Mouse (Mus musculus) kidney, embryonic 15.5 days (tissue): ENCODE results near the gene Bhlhe23. TPM values are rescaled to one million over a fixed set of nuclear protein-coding genes. Genes with fewer than 3 reads are reported as not detected.

ENCODE experiments used
- ATAC-seq: fragments of 200-750 bp; cut with Nextera tagmentation; replicated peaks from 2 replicates; pipeline ENCODE4 v1.8.0; 2017; ENCODE audit warnings: moderate TSS enrichment; ENCODE audit not compliant: low FRiP score
- H3K27ac ChIP-seq: fragments of 300-500 bp; sonication (generic); 2 replicates; pipeline ENCODE4 v1.5.1; 2015; ENCODE audit warnings: mild to moderate bottlenecking, inconsistent platforms
- H3K27me3 ChIP-seq: fragments of 300-500 bp; sonication (generic); 2 replicates; pipeline ENCODE4 v1.6.1; 2015; ENCODE audit warnings: inconsistent platforms
- H3K36me3 ChIP-seq: fragments of 300-500 bp; sonication (generic); 2 replicates; pipeline ENCODE4 v1.6.1; 2015; ENCODE audit warnings: inconsistent platforms
- H3K4me1 ChIP-seq: fragments of 300-500 bp; sonication (generic); 2 replicates; pipeline ENCODE4 v1.6.1; 2015; ENCODE audit warnings: inconsistent platforms
- H3K4me2 ChIP-seq: fragments of 300-500 bp; sonication (generic); 2 replicates; pipeline ENCODE4 v1.6.1; 2015; ENCODE audit warnings: moderate library complexity, mild to moderate bottlenecking, inconsistent platforms
- H3K4me3 ChIP-seq: fragments of 300-500 bp; sonication (generic); replicated peaks from 2 replicates; pipeline ENCODE4 v1.5.1; 2015; ENCODE audit warnings: mild to moderate bottlenecking, inconsistent platforms
- H3K9ac ChIP-seq: fragments of 300-500 bp; sonication (generic); 2 replicates; pipeline ENCODE4 v1.6.1; 2015; ENCODE audit warnings: mild to moderate bottlenecking, inconsistent platforms
- H3K9me3 ChIP-seq: fragments of 300-500 bp; sonication (generic); replicated peaks from 2 replicates; pipeline ENCODE4 v1.6.1; 2016; ENCODE audit warnings: inconsistent platforms
- WGBS: fragments of 180-500 bp; shearing (Covaris S2); methylation state at CpG from one replicate; pipeline ENCODE4 v1.1.7; 2015; ENCODE audit warnings: mixed read lengths; 5-methylcytosine and 5-hydroxymethylcytosine counted together
- polyA plus RNA-seq: library from polyadenylated mRNA; unstranded; fragments of >200 nt; fragmentation: Nextera tagmentation; extraction: Ambion mirVana; gene quantifications from 2 replicates; pipeline ENCODE4 v1.2.1, GENCODE M21; 2015

Gene Bhlhe23
- polyA plus RNA-seq = not detected in 2 replicates

DNA sequence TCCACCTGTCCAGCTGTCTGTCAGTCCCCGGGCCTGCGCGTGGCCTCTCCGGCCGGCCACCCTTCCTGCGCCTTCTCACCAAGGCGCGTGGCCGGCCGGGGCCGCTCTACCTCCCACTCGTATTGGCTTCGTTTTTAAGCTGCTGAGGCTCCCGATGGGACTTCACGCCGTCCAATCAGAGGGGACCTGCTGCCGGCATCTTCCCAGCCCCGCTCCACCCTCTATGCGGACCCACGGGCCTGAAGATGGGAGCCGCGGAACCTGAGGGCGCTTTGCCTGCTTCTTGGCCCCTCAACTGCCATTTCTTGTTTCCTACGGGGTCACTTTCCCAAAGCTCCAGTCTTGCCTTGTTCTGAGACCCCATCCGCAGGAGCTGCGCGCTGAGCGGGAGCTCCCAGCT lies at the start of gene Bhlhe23:
Bhlhe23 (minus strand) TSS at position 108 of the 400 bp plus-strand sequence.
- Histone ChIP-seq H3K36me3 (no peaks in the 10 kb centered on the region), H3K4me2 (peak within 1 kb of the TSS; percentile 41), H3K4me3 (peak within 1 kb of the TSS; percentile 23), H3K27ac (no peak within 1 kb of the TSS), H3K27me3 (peaks cover 98% of the 10 kb centered on the region), H3K4me1 (peaks cover 11% of the 10 kb centered on the region), H3K9me3 (no peaks in the 10 kb centered on the region), H3K9ac (no peak within 1 kb of the TSS)
- no peak for ATAC-seq
- WGBS = 1% methylated on average over 28 of the region's 28 CpGs

- ATAC-seq = peak; percentile 87
- 25% methylated on average over 11 of the region's 11 CpGs for WGBS
- Histone ChIP-seq H3K36me3 (no peaks in the 10 kb centered on the region), H3K9me3 (no peaks in the 10 kb centered on the region), H3K9ac (no peak overlapping the region), H3K4me2 (peak overlapping the region; percentile 30; the same call in 1 of the 2 replicates), H3K4me3 (no peak overlapping the region), H3K27ac (peak overlapping the region; percentile 84), H3K4me1 (peaks cover 29% of the 10 kb centered on the region), H3K27me3 (no peaks in the 10 kb centered on the region)
Measured at GRCm38 (mm10) chr2:180825147-180825941, 48.6 kb upstream of the Bhlhe23 start.

- no peak for ATAC-seq
- no peak overlapping the region for H3K27ac ChIP-seq
- WGBS = 69% methylated on average over 4 of the region's 4 CpGs
Measured at GRCm38 (mm10) chr2:180824724-180825123, 48.0 kb upstream of the Bhlhe23 start.

DNA sequence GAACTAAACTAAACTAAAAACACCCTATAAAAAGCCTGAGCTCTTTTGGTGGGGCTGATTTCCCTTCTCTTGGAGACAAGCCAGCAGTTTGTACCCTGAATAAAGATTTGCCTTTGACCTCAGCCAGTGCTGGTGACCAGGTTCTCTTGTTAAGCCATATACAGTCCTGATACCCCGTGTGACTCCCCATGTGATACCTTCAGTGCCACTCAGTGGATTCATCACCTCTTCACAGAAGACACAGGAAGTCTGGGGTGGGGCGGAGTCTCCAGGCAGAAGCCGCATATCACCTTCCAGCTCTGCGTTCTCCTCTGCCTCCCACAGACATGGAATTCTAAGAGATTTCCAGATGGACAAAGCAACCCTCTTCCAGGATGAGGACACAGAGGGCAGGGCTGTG lies 47.4 kb upstream of the Bhlhe23 start:
- Histone ChIP-seq H3K36me3 (no peaks in the 10 kb centered on the region), H3K27me3 (no peaks in the 10 kb centered on the region), H3K4me2 (no peak overlapping the region), H3K9ac (no peak overlapping the region), H3K27ac (0 out of 2 replicates have a peak overlapping the region, but pooled peaks have one; percentile 9), H3K4me1 (peaks cover 29% of the 10 kb centered on the region), H3K4me3 (no peak overlapping the region), H3K9me3 (no peaks in the 10 kb centered on the region)
- WGBS = 46% methylated on average over 4 of the region's 4 CpGs
- ATAC-seq = peak; percentile 47; the same call in 1 of the 2 replicates

More at GRCm38 (mm10) chr2:180824724-180825123, 48.0 kb upstream of the Bhlhe23 start:
- H3K4me3 ChIP-seq = no peak overlapping the region
- no peaks in the 10 kb centered on the region for H3K36me3 ChIP-seq
- no peak overlapping the region for H3K4me2 ChIP-seq
- no peak overlapping the region for H3K9ac ChIP-seq
- H3K4me1 ChIP-seq = peaks cover 29% of the 10 kb centered on the region
- no peaks in the 10 kb centered on the region for H3K27me3 ChIP-seq
- H3K9me3 ChIP-seq = no peaks in the 10 kb centered on the region

DNA sequence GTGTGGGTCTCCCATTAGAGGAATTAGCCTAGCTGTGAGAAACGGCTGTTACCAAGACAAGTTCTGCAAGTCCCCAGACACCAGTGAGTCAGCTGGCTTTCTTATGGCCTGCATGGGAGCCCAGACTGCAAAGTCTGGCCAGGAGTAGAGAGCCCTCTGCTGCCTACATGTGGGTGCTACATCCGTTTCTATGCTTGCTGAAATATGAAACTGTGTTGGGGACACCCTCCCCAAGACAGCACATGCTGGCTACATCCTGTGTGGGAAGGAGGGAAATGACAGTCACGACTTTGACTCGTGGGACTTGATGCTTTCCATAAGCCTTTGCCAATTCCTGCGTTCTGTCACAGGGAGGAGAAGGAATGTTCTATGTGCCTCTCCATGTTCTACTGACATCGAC lies 45.8 kb upstream of the Bhlhe23 start:
- Histone ChIP-seq H3K27ac (no peak overlapping the region), H3K4me2 (no peak overlapping the region), H3K9me3 (no peaks in the 10 kb centered on the region), H3K4me3 (no peak overlapping the region), H3K27me3 (no peaks in the 10 kb centered on the region), H3K4me1 (peaks cover 29% of the 10 kb centered on the region), H3K36me3 (no peaks in the 10 kb centered on the region), H3K9ac (no peak overlapping the region)
- 31% methylated on average over 6 of the region's 6 CpGs for WGBS
- no peak for ATAC-seq

DNA sequence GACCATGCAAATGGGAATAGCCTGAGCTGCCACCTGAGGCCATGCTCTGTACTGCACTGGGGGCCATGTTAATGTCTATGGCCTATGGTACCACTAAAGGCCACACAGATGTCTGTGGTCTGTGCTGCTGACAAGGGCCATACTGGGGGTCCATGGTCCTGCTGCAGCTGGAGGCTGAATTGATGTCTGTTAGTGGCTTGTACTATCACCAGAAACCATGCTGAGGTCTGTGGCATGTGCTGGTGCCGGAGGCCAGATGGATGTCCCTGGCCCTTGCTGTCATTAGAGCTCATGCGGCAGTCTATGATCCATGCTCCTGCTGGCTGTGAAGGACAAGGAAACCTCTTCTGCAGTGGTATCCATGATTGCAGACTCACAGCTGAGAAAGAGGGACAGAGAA lies 42.8 kb upstream of the Bhlhe23 start:
- H3K27ac ChIP-seq = no peak overlapping the region
- no peak overlapping the region for H3K4me3 ChIP-seq
- H3K36me3 ChIP-seq = no peaks in the 10 kb centered on the region
- no peak overlapping the region for H3K9ac ChIP-seq
- no peaks in the 10 kb centered on the region for H3K9me3 ChIP-seq
- no peak for ATAC-seq
- 89% methylated on average over 2 of the region's 2 CpGs for WGBS
- H3K4me2 ChIP-seq = no peak overlapping the region
- no peaks in the 10 kb centered on the region for H3K27me3 ChIP-seq
- peaks cover 8% of the 10 kb centered on the region; the same call in 1 of the 2 replicates for H3K4me1 ChIP-seq

GRCm38 (mm10) chr2:180816440-180817065 lies 39.9 kb upstream of the Bhlhe23 start:
- WGBS = 62% methylated on average over 6 of the region's 6 CpGs
- Histone ChIP-seq H3K27ac (no peak overlapping the region), H3K4me3 (no peak overlapping the region), H3K4me1 (no peaks in the 10 kb centered on the region), H3K9me3 (no peaks in the 10 kb centered on the region), H3K27me3 (no peaks in the 10 kb centered on the region), H3K4me2 (no peak overlapping the region), H3K9ac (no peak overlapping the region), H3K36me3 (no peaks in the 10 kb centered on the region)
- no peak for ATAC-seq

- Histone ChIP-seq H3K27ac (no peak overlapping the region), H3K36me3 (no peaks in the 10 kb centered on the region), H3K9ac (no peak overlapping the region), H3K4me1 (no peaks in the 10 kb centered on the region), H3K4me2 (no peak overlapping the region), H3K9me3 (no peaks in the 10 kb centered on the region), H3K27me3 (peaks cover 4% of the 10 kb centered on the region; the same call in 1 of the 2 replicates), H3K4me3 (no peak overlapping the region)
- ATAC-seq = no peak
- 67% methylated on average over 4 of the region's 4 CpGs for WGBS
Measured at GRCm38 (mm10) chr2:180813982-180814568, 37.4 kb upstream of the Bhlhe23 start.

DNA sequence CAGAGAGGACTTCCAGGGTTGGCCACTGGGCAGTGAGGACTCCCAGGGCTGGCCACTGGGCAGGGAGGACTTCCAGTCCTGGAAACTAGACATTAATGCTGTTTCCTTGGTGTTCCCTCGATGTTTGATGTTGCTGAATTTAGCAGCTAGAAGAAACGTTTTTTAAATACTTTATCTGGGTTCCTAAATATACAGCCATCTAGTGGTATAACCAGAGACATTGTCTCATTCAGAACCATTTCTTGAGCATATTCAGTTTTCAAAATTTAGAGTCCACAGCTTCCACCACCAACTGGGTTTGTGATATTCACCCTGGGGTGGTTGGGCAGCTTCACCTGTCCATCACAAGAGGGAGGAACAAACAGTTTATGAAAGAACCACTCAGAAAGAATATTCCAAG lies 34.3 kb upstream of the Bhlhe23 start:
- Histone ChIP-seq H3K4me2 (no peak overlapping the region), H3K27me3 (peaks cover 7% of the 10 kb centered on the region; the same call in 1 of the 2 replicates), H3K4me3 (no peak overlapping the region), H3K27ac (no peak overlapping the region), H3K36me3 (no peaks in the 10 kb centered on the region), H3K9ac (no peak overlapping the region), H3K9me3 (no peaks in the 10 kb centered on the region), H3K4me1 (no peaks in the 10 kb centered on the region)
- no peak for ATAC-seq
- 65% methylated on average over 2 of the region's 2 CpGs for WGBS

DNA sequence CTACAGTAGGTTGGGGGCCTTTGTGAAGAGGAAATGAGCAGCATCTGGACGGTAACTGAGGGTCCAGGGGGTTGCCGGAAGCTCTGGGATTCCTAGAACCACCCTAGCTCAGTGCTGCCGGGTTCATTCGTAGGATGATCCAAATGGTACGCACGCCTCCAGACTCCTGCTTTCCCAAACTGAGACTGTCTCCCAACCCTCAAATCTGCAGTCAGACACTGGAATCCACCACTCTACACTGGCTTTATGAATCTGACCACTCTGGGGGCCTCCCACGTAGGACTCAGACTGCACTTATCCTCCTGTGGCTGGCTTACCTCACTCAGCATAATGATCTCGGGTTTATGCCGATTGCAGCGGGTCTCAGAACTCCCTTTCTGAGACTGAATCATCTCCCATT lies 32.8 kb upstream of the Bhlhe23 start:
- no peak overlapping the region for H3K27ac ChIP-seq
- WGBS = 77% methylated on average over 10 of the region's 10 CpGs
- no peak for ATAC-seq
- H3K9me3 ChIP-seq = no peaks in the 10 kb centered on the region
- no peaks in the 10 kb centered on the region for H3K36me3 ChIP-seq
- H3K4me1 ChIP-seq = no peaks in the 10 kb centered on the region
- no peak overlapping the region for H3K9ac ChIP-seq
- no peak overlapping the region for H3K4me2 ChIP-seq
- H3K27me3 ChIP-seq = peaks cover 7% of the 10 kb centered on the region; the same call in 1 of the 2 replicates
- no peak overlapping the region for H3K4me3 ChIP-seq

DNA sequence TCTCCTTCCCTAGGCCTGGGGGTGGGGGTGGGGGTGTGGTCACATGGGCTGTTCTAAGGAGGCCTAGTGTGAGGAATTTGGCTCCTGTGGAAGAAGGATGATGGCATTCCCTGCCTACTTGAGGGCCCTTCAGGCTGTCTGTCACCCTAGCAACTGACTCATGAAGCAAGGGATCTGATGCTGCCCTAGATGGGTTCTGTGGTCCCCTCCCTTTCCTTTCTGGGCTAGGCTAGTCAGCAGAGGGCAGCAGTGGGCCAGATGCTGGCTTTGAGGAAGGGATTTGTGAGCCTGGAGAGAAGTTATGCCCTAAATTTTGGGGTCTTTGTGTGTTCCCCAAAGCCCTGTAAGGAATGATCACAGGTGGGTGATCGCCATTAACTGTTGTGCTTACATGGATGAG lies 29.3 kb upstream of the Bhlhe23 start:
- H3K27me3 ChIP-seq = 0 out of 2 replicates have a peak, but pooled peaks cover 3% of the 10 kb centered on the region
- ATAC-seq = no peak
- no peaks in the 10 kb centered on the region for H3K9me3 ChIP-seq
- H3K27ac ChIP-seq = no peak overlapping the region
- H3K4me1 ChIP-seq = no peaks in the 10 kb centered on the region
- no peak overlapping the region for H3K9ac ChIP-seq
- H3K4me3 ChIP-seq = no peak overlapping the region
- H3K4me2 ChIP-seq = no peak overlapping the region
- H3K36me3 ChIP-seq = no peaks in the 10 kb centered on the region
- 52% methylated on average over 1 of the region's 1 CpGs for WGBS

DNA sequence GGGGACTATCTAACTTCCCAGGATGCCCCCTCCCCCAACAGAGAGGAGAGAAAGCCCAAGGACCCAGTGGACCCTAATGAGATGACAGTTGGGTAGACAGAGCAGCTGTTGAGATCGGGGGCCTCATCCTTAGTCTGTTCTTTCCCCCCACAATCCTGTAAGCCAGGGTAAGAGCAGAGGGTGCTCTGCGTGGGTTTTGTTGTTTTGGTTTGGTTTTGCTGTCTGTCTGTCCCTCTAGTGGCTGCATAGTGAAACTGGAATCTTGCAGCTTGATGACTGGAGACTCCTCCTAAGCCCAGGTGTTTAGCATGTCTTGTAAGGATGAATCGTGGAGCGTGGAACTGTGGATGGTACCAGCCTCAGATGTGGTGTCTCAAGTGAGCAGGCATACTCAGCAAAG lies 19.3 kb upstream of the Bhlhe23 start:
- no peaks in the 10 kb centered on the region for H3K36me3 ChIP-seq
- H3K4me1 ChIP-seq = peaks cover 8% of the 10 kb centered on the region; the same call in 1 of the 2 replicates
- no peak for ATAC-seq
- H3K9ac ChIP-seq = no peak overlapping the region
- H3K4me2 ChIP-seq = no peak overlapping the region
- no peak overlapping the region for H3K4me3 ChIP-seq
- H3K9me3 ChIP-seq = no peaks in the 10 kb centered on the region
- 55% methylated on average over 4 of the region's 4 CpGs for WGBS
- no peak overlapping the region for H3K27ac ChIP-seq
- peaks cover 5% of the 10 kb centered on the region; the same call in 1 of the 2 replicates for H3K27me3 ChIP-seq
